Mouse (Mus musculus) lung, postnatal 0 days (tissue): Measurements from ENCODE around the gene Nup93. TPM values are rescaled to one million over a fixed set of nuclear protein-coding genes. Genes with fewer than 3 reads are reported as not detected.

Experiments
- ATAC-seq: fragments of 200-750 bp; cut with Nextera tagmentation; 2 replicates; pipeline ENCODE4 v1.8.0; 2017; ENCODE audit warnings: moderate library complexity
- DNase-seq: peaks from one replicate; pipeline ENCODE4 v3.0.0-alpha.2; 2016; ENCODE audit warnings: low spot score
- H3K27ac ChIP-seq: fragments of 300-500 bp; sonication (generic); 2 replicates; pipeline ENCODE4 v1.5.1; 2014; ENCODE audit warnings: antibody characterized with exemption, mild to moderate bottlenecking, low read length, mixed read lengths
- H3K27me3 ChIP-seq: fragments of 300-500 bp; sonication (generic); replicated peaks from 2 replicates; pipeline ENCODE4 v1.6.1; 2014; ENCODE audit warnings: low read length, mixed read lengths; ENCODE audit not compliant: insufficient read depth
- H3K36me3 ChIP-seq: fragments of 300-500 bp; sonication (generic); 2 replicates; pipeline ENCODE4 v1.6.1; 2014; ENCODE audit warnings: low read length, mixed read lengths; ENCODE audit not compliant: insufficient read depth
- H3K4me1 ChIP-seq: fragments of 300-500 bp; sonication (generic); 2 replicates; pipeline ENCODE4 v1.6.1; 2014; ENCODE audit warnings: antibody characterized with exemption, low read depth, low read length, mixed read lengths; ENCODE audit not compliant: insufficient read depth
- H3K4me2 ChIP-seq: fragments of 300-500 bp; sonication (generic); replicated peaks from 2 replicates; pipeline ENCODE4 v1.6.1; 2014; ENCODE audit warnings: low read depth, mild to moderate bottlenecking, low read length, moderate library complexity, mixed read lengths
- H3K4me3 ChIP-seq: fragments of 300-500 bp; sonication (generic); 2 replicates; pipeline ENCODE4 v1.5.1; 2014; ENCODE audit warnings: low read depth, low read length
- H3K9ac ChIP-seq: fragments of 300-500 bp; sonication (generic); replicated peaks from 2 replicates; pipeline ENCODE4 v1.6.1; 2014; ENCODE audit warnings: low read depth, mild to moderate bottlenecking
- H3K9me3 ChIP-seq: fragments of 300-500 bp; sonication (generic); 2 replicates; pipeline ENCODE4 v1.6.1; 2016; ENCODE audit warnings: low read length, mixed read lengths
- CTCF ChIP-seq: IDR thresholded peaks from 2 replicates; pipeline ENCODE4 v1.5.1; 2016; ENCODE audit warnings: antibody characterized with exemption, mild to moderate bottlenecking
- EP300 ChIP-seq: IDR thresholded peaks from 2 replicates; pipeline ENCODE4 v1.6.1; 2016; ENCODE audit warnings: antibody characterized with exemption, mild to moderate bottlenecking, control low read depth
- WGBS: fragments of 180-500 bp; shearing (Covaris S2); extraction: QIAGEN DNeasy Blood & Tissue Kit; methylation state at CpG from one replicate; pipeline ENCODE4 v1.1.7; 2014; 5-methylcytosine and 5-hydroxymethylcytosine counted together
- polyA plus RNA-seq: library from polyadenylated mRNA; unstranded; fragments of >200 nt; fragmentation: Nextera tagmentation; extraction: Ambion mirVana; gene quantifications from 2 replicates; pipeline ENCODE4 v1.2.1, GENCODE M21; 2015

Nup93 gene
- polyA plus RNA-seq, 1 experiment from 2014 or later: 26.7 TPM

DNA sequence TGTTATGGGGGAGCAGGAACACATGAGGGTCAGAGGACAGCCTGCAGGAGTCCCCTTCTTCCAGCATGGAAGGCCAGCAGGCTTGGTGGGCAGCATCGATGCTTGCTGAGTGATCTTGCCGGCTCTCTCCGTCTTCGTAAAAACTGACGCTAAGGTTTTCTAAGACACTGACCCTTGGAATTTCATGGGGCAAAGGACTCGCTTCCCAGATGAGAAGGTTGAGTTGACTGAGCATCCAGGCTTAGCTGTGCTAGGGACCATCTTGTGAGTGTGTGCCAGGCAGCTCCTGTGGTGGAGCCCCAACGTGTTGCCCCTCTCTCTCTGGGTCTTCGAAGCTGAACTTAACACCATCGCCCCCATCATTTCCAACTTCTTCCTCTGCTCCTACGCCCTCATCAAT is 128.3 kb downstream of the Nup93 start:
- H3K9me3 ChIP-seq: no peaks in the 10 kb centered on the region
- no peak overlapping the region for H3K9ac ChIP-seq
- WGBS: 84% methylated on average over 10 of the region's 10 CpGs
- no peak overlapping the region for H3K4me3 ChIP-seq
- no peak overlapping the region for H3K27ac ChIP-seq
- no peak for ATAC-seq
- H3K4me2 ChIP-seq: no peak overlapping the region
- no peak for DNase-seq
- no peaks in the 10 kb centered on the region for H3K4me1 ChIP-seq
- H3K27me3 ChIP-seq: no peaks in the 10 kb centered on the region
- no peaks in the 10 kb centered on the region for H3K36me3 ChIP-seq
- TF ChIP-seq EP300 (no peak), CTCF (no peak)

DNA sequence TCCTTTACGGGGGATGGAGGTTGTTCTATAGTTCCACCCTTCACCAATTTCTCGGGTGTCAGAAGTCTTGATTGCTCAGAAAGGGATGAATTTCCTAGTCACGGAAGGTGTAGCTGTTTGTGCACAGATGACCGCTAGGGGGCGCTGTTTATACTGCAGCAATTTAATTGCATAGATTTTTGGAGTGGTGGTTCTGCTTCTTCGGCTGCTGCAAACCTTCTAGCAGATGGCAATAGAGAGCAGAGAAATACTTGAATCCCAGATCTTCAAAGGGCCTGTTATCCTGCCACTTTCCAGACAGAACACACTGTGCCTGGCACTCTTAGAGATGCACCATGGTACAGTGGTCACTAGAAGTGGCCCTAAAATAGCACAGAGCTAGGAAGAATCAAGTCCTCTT is 128.9 kb downstream of the Nup93 start:
- DNase-seq (peak; percentile 95), ATAC-seq (peak; percentile 78)
- Histone ChIP-seq H3K36me3 (no peaks in the 10 kb centered on the region), H3K9me3 (no peaks in the 10 kb centered on the region), H3K4me1 (no peaks in the 10 kb centered on the region), H3K27ac (no peak overlapping the region), H3K27me3 (no peaks in the 10 kb centered on the region), H3K9ac (no peak overlapping the region), H3K4me3 (no peak overlapping the region), H3K4me2 (no peak overlapping the region)
- TF ChIP-seq EP300 (peak; percentile 64; the same call in 1 of the 2 replicates), CTCF (peak; percentile 95)
- 9% methylated on average over 6 of the region's 6 CpGs for WGBS

DNA sequence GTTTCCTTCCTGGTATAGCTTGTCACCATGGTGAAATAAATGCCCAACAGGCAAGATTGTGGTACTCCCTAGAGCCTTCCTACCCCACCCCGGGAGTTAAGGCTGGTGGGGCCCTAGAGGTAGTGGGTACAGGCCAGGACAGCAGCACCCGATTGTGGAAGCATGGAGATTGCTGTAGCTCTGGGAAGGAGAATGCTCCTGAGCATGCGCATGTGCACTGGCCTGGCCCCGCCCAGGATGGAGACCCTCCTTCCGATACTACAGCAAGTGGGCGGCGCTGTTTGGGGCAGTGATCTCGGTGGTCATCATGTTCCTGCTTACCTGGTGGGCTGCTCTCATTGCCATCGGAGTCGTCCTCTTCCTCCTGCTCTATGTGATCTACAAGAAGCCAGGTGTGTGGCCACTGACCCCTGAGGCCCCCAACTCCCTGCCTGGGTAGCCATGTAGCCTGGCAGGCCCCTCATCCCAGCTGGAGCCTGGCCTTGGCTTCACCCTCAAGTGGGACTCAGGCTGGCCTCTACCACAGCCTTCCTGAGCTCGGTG is 129.5 kb downstream of the Nup93 start:
- H3K27ac ChIP-seq: no peak overlapping the region
- no peaks in the 10 kb centered on the region for H3K36me3 ChIP-seq
- no peaks in the 10 kb centered on the region for H3K27me3 ChIP-seq
- DNase-seq: no peak
- no peak for TF ChIP-seq EP300
- no peak for TF ChIP-seq CTCF
- peak; percentile 34 for ATAC-seq
- no peak overlapping the region for H3K4me2 ChIP-seq
- no peak overlapping the region for H3K9ac ChIP-seq
- no peaks in the 10 kb centered on the region for H3K4me1 ChIP-seq
- H3K4me3 ChIP-seq: no peak overlapping the region
- 86% methylated on average over 11 of the region's 11 CpGs for WGBS
- no peaks in the 10 kb centered on the region for H3K9me3 ChIP-seq

DNA sequence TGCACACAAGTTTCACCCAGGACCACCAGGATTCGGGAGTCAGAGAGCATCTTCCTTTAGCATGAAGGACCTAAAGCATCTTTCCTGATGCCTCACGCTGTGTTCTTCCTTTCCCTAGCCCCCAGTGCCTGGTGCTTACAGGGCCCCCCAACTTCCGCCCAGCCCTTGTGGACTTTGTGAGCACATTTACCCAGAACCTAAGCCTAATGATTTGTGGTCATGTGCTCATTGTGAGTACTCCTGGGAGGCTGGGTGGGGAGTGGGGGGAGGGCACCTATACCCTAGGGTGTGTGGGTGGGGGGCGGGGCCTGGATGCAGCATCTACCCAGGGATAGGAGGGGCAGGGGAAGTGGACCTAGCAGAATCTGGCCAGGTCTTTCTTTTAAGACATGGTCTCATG is 131.3 kb downstream of the Nup93 start:
- 78% methylated on average over 4 of the region's 4 CpGs for WGBS
- DNase-seq (no peak), ATAC-seq (no peak)
- Histone ChIP-seq H3K27ac (no peak overlapping the region), H3K4me2 (no peak overlapping the region), H3K36me3 (no peaks in the 10 kb centered on the region), H3K9me3 (no peaks in the 10 kb centered on the region), H3K4me3 (no peak overlapping the region), H3K4me1 (no peaks in the 10 kb centered on the region), H3K9ac (no peak overlapping the region), H3K27me3 (no peaks in the 10 kb centered on the region)
- TF ChIP-seq EP300: no peak
- TF ChIP-seq CTCF: no peak

DNA sequence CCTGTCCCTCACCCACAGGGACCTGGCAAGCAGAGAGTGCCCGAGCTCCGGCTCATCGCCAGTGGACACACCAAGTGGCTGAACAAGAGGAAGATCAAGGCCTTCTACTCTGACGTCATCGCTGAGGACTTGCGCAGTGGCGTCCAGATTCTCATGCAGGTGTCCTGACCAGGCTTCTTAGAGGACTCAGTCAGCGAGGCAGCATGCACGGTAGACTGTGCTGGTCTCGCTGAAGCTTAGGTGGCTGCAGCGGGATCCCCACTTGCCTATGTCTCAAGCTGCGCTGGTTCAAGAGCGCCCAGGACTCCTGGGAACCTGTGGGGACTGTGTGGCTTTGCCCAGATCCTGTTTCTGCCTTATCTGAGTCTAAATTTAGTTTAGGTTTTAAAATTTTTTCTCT is 131.9 kb downstream of the Nup93 start:
- Histone ChIP-seq H3K9me3 (no peaks in the 10 kb centered on the region), H3K27me3 (no peaks in the 10 kb centered on the region), H3K9ac (no peak overlapping the region), H3K36me3 (no peaks in the 10 kb centered on the region), H3K27ac (no peak overlapping the region), H3K4me2 (no peak overlapping the region), H3K4me1 (no peaks in the 10 kb centered on the region), H3K4me3 (no peak overlapping the region)
- ATAC-seq (no peak), DNase-seq (no peak)
- 89% methylated on average over 13 of the region's 13 CpGs for WGBS
- TF ChIP-seq CTCF: no peak
- TF ChIP-seq EP300: no peak

DNA sequence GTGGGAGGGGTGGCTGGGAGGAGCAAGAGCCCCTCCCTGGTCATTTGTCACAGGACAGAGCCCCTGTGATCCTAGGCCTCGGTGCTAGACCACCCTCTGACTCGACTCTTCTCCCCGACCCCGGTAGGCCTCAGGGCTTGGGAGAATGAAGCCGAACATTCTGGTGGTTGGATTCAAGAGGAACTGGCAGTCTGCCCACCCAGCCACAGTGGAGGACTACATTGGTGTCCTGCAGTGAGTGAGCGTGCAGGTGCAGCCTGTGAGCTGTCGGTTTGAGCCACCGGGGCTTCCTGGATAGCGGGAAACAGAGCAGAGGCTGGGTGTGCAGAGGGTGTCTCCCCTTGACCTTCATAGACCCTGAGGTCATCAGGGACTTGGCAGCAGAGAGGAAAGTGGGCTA is 134.1 kb downstream of the Nup93 start:
- Histone ChIP-seq H3K4me2 (no peak overlapping the region), H3K27me3 (no peaks in the 10 kb centered on the region), H3K27ac (no peak overlapping the region), H3K9me3 (no peaks in the 10 kb centered on the region), H3K4me1 (no peaks in the 10 kb centered on the region), H3K36me3 (no peaks in the 10 kb centered on the region), H3K9ac (no peak overlapping the region), H3K4me3 (no peak overlapping the region)
- TF ChIP-seq EP300: no peak
- ATAC-seq (peak; percentile 55), DNase-seq (peak; percentile 58)
- 36% methylated on average over 9 of the region's 9 CpGs for WGBS

DNA sequence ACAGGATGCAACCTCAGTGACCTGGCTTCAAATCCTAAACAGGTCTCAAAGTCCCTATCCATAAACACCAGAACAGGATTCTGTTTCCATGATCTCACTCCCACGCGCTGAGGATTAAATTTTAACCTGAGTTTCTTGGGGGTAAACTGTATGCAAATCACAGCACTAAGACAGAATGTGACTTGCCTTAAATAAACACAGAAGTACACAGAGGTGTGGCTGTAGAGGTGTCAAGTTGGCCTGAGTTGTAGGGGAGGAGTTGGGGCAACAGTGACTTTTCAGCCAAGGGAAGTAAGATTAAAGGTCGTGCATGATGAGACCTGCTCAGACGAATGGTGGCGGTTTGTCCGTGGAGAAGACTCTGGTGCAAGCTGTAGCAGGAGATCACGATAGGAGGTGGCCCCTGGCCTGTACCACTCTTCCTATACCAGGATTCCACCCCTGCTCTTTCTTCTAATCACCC is 139.7 kb downstream of the Nup93 start:
- H3K4me3 ChIP-seq: no peak overlapping the region
- H3K9ac ChIP-seq: no peak overlapping the region
- WGBS: 43% methylated on average over 7 of the region's 7 CpGs
- no peak overlapping the region for H3K4me2 ChIP-seq
- H3K27me3 ChIP-seq: no peaks in the 10 kb centered on the region
- H3K4me1 ChIP-seq: peaks cover 18% of the 10 kb centered on the region
- peak; percentile 89 for DNase-seq
- ATAC-seq: peak; percentile 87
- H3K9me3 ChIP-seq: no peaks in the 10 kb centered on the region
- peak; percentile 90 for TF ChIP-seq EP300
- TF ChIP-seq CTCF: no peak
- no peaks in the 10 kb centered on the region for H3K36me3 ChIP-seq
- peak overlapping the region; percentile 95 for H3K27ac ChIP-seq
